Mouse (Mus musculus) hindbrain, embryonic 14.5 days (tissue): ENCODE measurements around the gene Lman2. TPM values are rescaled to one million over a fixed set of nuclear protein-coding genes. Genes with fewer than 3 reads are reported as not detected.

Experiments used
- ATAC-seq: fragments of 200-750 bp; cut with Nextera tagmentation; 2 replicates; pipeline ENCODE4 v1.8.0; 2017; ENCODE audit warnings: moderate number of reproducible peaks, mild to moderate bottlenecking, moderate TSS enrichment, moderate library complexity; ENCODE audit not compliant: low FRiP score
- DNase-seq: peaks from one replicate; pipeline ENCODE4 v3.0.0-alpha.2; 2015; ENCODE audit warnings: low spot score
- H3K27ac ChIP-seq: fragments of 300-500 bp; sonication (generic); 2 replicates; pipeline ENCODE4 v1.5.1; 2014; ENCODE audit warnings: mild to moderate bottlenecking, moderate library complexity
- H3K27me3 ChIP-seq: fragments of 300-500 bp; sonication (generic); 2 replicates; pipeline ENCODE4 v1.6.1; 2014; ENCODE audit warnings: mild to moderate bottlenecking, low read length, mixed read lengths; ENCODE audit not compliant: control insufficient read depth, insufficient read depth
- H3K36me3 ChIP-seq: fragments of 300-500 bp; sonication (generic); replicated peaks from 2 replicates; pipeline ENCODE4 v1.6.1; 2014; ENCODE audit not compliant: control insufficient read depth, insufficient read depth
- H3K4me1 ChIP-seq: fragments of 300-500 bp; sonication (generic); replicated peaks from 2 replicates; pipeline ENCODE4 v1.6.1; 2014; ENCODE audit warnings: antibody characterized with exemption, low read length, mixed read lengths; ENCODE audit not compliant: control insufficient read depth, insufficient read depth
- H3K4me2 ChIP-seq: fragments of 300-500 bp; sonication (generic); replicated peaks from 2 replicates; pipeline ENCODE4 v1.6.1; 2014; ENCODE audit warnings: mild to moderate bottlenecking, moderate library complexity
- H3K4me3 ChIP-seq: fragments of 300-500 bp; sonication (generic); replicated peaks from 2 replicates; pipeline ENCODE4 v1.5.1; 2014; ENCODE audit warnings: mild to moderate bottlenecking, low read length
- H3K9ac ChIP-seq: fragments of 300-500 bp; sonication (generic); 2 replicates; pipeline ENCODE4 v1.6.1; 2014
- H3K9me3 ChIP-seq: fragments of 300-500 bp; sonication (generic); 2 replicates; pipeline ENCODE4 v1.6.1; 2016; ENCODE audit warnings: low read length; ENCODE audit not compliant: control insufficient read depth
- WGBS: fragments of 180-500 bp; shearing (Covaris S2); extraction: QIAGEN DNeasy Blood & Tissue Kit; methylation state at CpG from one replicate; pipeline ENCODE4 v1.1.7; 2014; 5-methylcytosine and 5-hydroxymethylcytosine counted together
- polyA plus RNA-seq: library from polyadenylated mRNA; unstranded; fragments of >200 nt; fragmentation: Nextera tagmentation; extraction: Ambion mirVana; gene quantifications from 2 replicates; pipeline ENCODE4 v1.2.1, GENCODE M21; 2014

Gene Lman2
- polyA plus RNA-seq, 1 experiment from 2014 or later, result 44.8 TPM

DNA sequence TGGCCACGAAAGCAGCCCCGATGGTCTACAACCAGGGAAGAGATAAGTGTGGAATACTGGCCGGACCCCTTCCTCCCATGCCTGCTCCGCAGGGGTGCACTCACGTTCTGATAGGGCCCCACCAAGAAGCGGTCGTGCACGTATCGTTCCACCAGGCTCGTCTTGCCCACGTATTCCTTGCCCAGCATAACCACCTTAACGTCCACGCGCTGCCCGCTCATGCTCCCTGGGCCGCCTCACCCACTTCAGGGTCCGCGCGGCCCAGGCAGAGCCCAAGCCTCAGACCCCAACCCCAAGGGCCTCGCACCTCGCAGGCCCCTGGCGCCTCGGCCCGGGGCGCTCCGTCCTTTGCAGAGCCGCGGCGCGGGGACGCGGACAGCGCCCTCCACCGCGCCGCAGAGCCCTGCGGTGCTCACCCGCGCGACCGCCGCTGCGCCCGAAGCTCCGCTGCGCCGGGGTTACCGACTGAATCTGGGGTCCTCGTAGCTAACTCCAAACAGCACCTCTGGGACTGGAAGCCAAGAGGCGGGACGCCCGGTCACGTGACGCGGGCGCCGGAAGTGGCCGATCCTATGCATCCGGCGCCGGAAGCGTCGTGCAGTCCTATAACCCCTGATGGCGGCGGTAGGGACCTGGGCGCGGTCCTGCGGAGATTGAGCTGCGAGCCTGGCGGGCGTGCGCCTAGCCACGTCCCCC lies 41.0 kb downstream of the Lman2 start, which contains the start of gene Rab24:
Gene Rab24, minus strand, starts transcription at position 513 of the 696 bp plus-strand sequence.
- Histone ChIP-seq H3K27ac (peak within 1 kb of the TSS; percentile 67), H3K9me3 (no peaks in the 10 kb centered on the region), H3K4me2 (peak within 1 kb of the TSS; percentile 93), H3K27me3 (no peaks in the 10 kb centered on the region), H3K36me3 (peaks cover 73% of the 10 kb centered on the region), H3K4me3 (peak within 1 kb of the TSS; percentile 83), H3K9ac (peak within 1 kb of the TSS; percentile 89), H3K4me1 (peaks cover 26% of the 10 kb centered on the region)
- ATAC-seq (peak; percentile 91), DNase-seq (peak; percentile 94)
- under 1% methylated on average over 73 of the region's 73 CpGs for WGBS

DNA sequence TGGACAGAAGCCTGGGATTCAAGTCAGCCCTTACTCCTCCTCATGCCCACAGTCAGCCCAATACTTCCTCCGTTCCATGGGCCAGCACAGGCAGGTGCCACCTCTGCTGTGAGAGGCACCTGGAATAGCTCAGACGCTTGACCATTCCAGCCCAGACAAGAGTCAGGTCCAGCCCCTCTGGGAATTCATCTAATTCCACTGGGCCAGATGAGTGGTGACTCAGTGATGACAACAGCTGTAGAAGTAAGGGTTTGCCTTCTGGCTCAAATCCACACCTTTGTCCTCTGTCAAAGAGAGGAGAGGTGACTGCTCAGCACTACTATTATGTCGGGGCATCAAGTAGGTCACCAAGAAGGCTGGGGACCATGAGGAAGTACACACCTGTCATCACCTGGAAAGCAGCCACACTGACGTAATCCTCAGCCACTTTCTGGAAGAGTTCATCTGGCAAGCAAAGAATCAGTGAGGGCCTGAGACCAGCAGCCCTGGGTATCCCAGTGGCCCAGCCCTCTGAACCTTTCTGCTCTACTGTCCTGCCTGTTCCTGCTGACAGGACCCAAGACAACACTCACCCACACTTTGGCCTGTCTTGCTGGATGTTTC lies 42.6 kb downstream of the Lman2 start, which contains the start of gene Prelid1:
Gene Prelid1, plus strand, starts transcription at position 570 of the 603 bp plus-strand sequence.
- DNase-seq (no peak), ATAC-seq (no peak)
- peaks cover 75% of the 10 kb centered on the region for H3K36me3 ChIP-seq
- H3K27ac ChIP-seq, result 0 out of 2 replicates have a peak within 1 kb of the TSS, but pooled peaks have one; percentile 67
- H3K4me3 ChIP-seq, result peak within 1 kb of the TSS; percentile 83
- H3K27me3 ChIP-seq, result no peaks in the 10 kb centered on the region
- H3K9ac ChIP-seq, result peak within 1 kb of the TSS; percentile 89
- peak within 1 kb of the TSS; percentile 93 for H3K4me2 ChIP-seq
- no peaks in the 10 kb centered on the region for H3K9me3 ChIP-seq
- H3K4me1 ChIP-seq, result peaks cover 26% of the 10 kb centered on the region
- 89% methylated on average over 4 of the region's 4 CpGs for WGBS

DNA sequence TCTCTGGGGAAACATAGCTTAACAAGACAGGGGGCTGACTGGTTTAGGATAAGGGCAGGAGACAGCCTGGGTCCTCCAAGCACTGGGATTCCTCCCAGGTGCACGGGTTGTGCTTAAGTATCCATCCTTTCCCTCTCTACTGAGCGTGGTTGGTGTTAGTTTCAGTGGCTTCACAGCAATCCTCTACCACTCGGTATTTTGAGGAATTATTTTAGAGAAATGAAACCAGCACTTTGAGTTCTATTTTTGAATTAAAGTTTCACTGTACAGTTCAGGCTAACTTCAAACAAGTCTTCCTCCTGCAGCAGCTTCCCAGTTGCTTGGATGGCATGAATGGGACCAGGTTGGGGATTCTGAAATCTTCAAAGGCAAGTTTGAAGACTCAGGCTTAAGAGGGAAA lies 44.2 kb downstream of the Lman2 start:
- no peak overlapping the region for H3K27ac ChIP-seq
- DNase-seq (no peak), ATAC-seq (no peak)
- peaks cover 19% of the 10 kb centered on the region for H3K4me1 ChIP-seq
- no peak overlapping the region for H3K4me3 ChIP-seq
- no peak overlapping the region for H3K9ac ChIP-seq
- no peaks in the 10 kb centered on the region for H3K27me3 ChIP-seq
- peaks cover 77% of the 10 kb centered on the region for H3K36me3 ChIP-seq
- no peaks in the 10 kb centered on the region for H3K9me3 ChIP-seq
- H3K4me2 ChIP-seq, result no peak overlapping the region
- 80% methylated on average over 3 of the region's 3 CpGs for WGBS

DNA sequence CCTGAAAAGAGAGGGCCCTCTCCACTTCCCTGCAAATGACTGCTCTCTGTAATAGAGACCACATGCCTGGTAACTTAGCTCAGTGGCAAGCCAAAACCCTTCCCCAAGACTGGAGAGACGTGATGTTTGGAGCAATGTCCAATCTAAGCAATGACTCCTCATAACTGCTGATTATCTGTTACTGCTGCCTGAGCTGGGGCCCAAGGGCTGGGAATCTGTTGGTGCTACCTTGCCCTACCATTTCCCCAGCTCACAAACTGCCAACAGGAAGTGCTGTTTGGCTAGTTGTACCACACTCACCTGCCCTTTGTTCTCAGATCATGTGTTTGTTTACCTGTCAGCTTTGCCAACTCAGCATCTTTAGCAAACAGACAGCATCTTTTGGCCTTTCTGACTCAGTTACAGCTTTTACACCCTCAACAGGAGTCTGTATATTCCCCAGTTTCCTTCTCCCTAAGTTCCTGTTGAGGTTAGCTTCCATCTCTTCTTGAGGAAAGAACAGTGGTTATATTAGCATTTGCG lies 47.6 kb downstream of the Lman2 start:
- DNase-seq (no peak), ATAC-seq (no peak)
- no peaks in the 10 kb centered on the region for H3K4me1 ChIP-seq
- H3K4me2 ChIP-seq, result no peak overlapping the region
- WGBS, result 96% methylated on average over 2 of the region's 2 CpGs
- H3K27ac ChIP-seq, result no peak overlapping the region
- no peak overlapping the region for H3K9ac ChIP-seq
- H3K36me3 ChIP-seq, result peaks cover 100% of the 10 kb centered on the region
- no peak overlapping the region for H3K4me3 ChIP-seq
- no peaks in the 10 kb centered on the region for H3K9me3 ChIP-seq
- H3K27me3 ChIP-seq, result no peaks in the 10 kb centered on the region

DNA sequence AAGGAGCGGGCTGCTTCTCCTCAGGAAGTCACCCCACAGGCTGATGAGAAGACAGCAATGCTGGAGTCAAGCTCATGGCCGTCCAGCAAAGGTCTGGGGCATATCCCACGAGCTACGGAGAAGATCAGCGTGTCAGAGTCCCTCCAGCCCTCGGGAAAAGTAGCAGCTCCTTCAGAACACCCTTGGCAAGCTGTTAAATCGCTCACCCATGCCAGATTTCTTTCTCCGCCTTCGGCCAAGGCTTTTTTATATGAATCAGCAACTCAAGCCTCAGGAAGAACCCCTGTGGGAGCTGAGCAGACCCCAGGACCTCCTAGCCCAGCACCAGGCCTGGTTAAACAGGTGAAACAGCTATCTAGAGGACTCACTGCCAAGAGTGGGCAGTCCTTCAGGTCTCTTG lies 49.5 kb downstream of the Lman2 start:
- H3K4me3 ChIP-seq, result no peak overlapping the region
- DNase-seq (no peak), ATAC-seq (no peak)
- no peak overlapping the region for H3K27ac ChIP-seq
- WGBS, result 89% methylated on average over 9 of the region's 9 CpGs
- no peaks in the 10 kb centered on the region for H3K27me3 ChIP-seq
- no peaks in the 10 kb centered on the region for H3K4me1 ChIP-seq
- H3K36me3 ChIP-seq, result peaks cover 97% of the 10 kb centered on the region
- H3K9ac ChIP-seq, result no peak overlapping the region
- no peaks in the 10 kb centered on the region for H3K9me3 ChIP-seq
- H3K4me2 ChIP-seq, result no peak overlapping the region

DNA sequence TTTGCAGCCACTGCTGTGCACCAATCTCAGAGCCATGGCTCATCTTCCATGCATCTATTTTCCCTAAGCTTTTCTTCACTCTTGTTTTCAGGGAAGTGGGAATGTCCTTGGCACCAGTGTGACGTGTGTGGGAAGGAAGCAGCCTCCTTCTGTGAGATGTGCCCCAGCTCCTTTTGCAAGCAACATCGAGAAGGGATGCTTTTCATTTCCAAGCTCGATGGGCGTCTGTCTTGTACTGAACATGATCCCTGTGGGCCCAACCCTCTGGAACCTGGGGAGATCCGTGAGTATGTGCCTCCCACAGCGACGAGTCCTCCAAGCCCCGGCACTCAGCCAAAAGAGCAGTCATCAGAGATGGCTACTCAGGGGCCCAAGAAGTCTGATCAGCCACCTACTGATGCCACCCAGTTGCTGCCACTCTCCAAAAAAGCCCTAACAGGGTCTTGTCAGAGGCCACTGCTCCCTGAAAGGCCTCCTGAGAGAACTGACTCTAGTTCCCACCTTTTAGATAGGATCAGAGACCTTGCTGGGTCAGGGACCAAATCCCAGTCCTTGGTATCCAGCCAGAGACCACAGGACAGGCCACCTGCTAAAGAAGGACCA lies 50.5 kb downstream of the Lman2 start:
- Histone ChIP-seq H3K27me3 (no peaks in the 10 kb centered on the region), H3K4me1 (no peaks in the 10 kb centered on the region), H3K4me2 (no peak overlapping the region), H3K36me3 (peaks cover 97% of the 10 kb centered on the region), H3K27ac (no peak overlapping the region), H3K4me3 (no peak overlapping the region), H3K9me3 (no peaks in the 10 kb centered on the region), H3K9ac (no peak overlapping the region)
- no peak for ATAC-seq
- DNase-seq, result no peak
- 91% methylated on average over 8 of the region's 8 CpGs for WGBS

DNA sequence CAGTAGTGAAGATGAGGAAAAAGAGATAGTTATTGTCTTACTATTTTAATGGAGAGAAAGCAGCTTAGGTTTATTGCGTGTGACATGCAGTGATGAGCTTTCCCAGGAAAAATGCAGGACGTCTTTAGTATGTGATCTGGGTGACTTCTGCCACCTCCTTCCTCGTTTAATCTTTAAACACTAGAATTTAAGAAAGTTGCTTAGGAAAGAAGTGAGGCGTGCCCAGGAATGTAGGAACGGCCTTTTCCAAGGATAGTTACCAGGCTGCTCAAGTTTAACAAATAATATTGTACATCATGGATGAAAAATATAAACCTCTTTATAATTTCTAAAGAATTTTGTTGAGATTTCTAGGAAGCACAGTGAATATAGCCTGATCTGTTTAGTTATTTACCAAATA lies 61.7 kb downstream of the Lman2 start:
- DNase-seq (no peak), ATAC-seq (no peak)
- Histone ChIP-seq H3K27me3 (no peaks in the 10 kb centered on the region), H3K27ac (no peak overlapping the region), H3K4me2 (no peak overlapping the region), H3K4me1 (no peaks in the 10 kb centered on the region), H3K4me3 (no peak overlapping the region), H3K36me3 (peaks cover 96% of the 10 kb centered on the region), H3K9ac (no peak overlapping the region), H3K9me3 (no peaks in the 10 kb centered on the region)
- 93% methylated on average over 5 of the region's 5 CpGs for WGBS

DNA sequence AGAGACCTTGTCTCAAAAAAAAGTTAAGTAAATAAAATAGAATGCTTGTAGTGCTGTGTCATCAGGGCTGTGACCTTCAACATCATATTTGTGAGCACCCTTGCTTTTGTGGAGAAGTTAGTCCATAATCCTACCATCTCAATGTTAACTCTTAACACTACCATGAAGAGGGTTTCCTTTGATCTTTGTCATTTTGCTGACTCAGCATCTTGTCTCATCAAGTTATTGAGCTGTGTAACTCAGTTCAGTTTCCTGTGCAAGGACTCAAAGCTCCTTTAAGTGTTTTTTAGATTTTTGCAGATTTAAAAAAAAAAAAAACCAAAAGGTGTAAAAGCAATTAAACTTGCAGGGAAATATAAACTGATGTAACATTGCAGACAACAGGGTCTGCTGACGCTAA lies 65.8 kb downstream of the Lman2 start:
- H3K36me3 ChIP-seq, result peaks cover 95% of the 10 kb centered on the region

More for the DNA sequence above, 65.8 kb downstream of the Lman2 start:
- Histone ChIP-seq H3K4me1 (no peaks in the 10 kb centered on the region), H3K27me3 (no peaks in the 10 kb centered on the region), H3K9ac (no peak overlapping the region), H3K4me2 (no peak overlapping the region), H3K9me3 (no peaks in the 10 kb centered on the region), H3K27ac (no peak overlapping the region), H3K4me3 (no peak overlapping the region)
- ATAC-seq (no peak), DNase-seq (no peak)
- WGBS, result 85% methylated on average over 1 of the region's 1 CpGs
